Mouse (Mus musculus): ENCODE results near the gene Syn3.

- TF ChIP-seq POLR2A (IDR thresholded peaks at IDR 0.05; ENCODE audit: extremely low read depth, insufficient read depth, low read length) (no peak), CTCF (IDR thresholded peaks at IDR 0.05; ENCODE audit: extremely low read depth, insufficient read depth, low read length) (no peak)
Observed at GRCm38 (mm10) chr10:86384655-86385054, 114.0 kb downstream of the Syn3 start.

Measured in cortical plate, adult 2 months (tissue).